ENCODE assay signal across 11 mouse cellular contexts in the genomic region with DNA sequence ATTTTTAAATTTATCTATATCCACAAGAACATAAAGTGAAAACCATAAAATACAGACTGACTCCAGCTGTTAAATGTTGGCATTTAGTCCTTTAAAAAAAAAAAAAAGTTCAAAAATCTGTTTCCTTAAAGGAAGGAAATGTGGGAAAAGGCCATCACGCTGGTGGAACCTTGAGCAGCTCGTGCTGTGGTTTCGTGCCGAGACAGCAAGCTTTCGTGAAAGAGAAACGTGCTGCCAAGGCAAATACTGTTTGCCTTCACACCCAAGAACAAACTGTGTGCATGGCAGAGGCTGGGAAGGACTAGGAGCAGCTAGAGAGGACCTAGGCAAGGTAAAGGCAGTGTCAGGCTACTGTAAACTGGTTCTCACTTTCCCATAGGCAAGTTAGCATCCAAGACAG.
DNase-seq lines count a peak whose midpoint lies in the region; TF ChIP-seq lines count a peak whose summit lies in the region.
"Had no signal": no experiment of that assay in that cellular context is flagged by ENCODE, and none has a peak within 500 bp of the region (broad histone marks: within the 10 kb centered on the region; RNA-seq: fewer than 3 reads in every experiment).

No protein-coding gene starts in this region.

- H3K27ac ChIP-seq in kidney, adult 2 months (ENCODE audit: insufficient read depth, low read depth, low read length), result no peak overlapping the region
- H3K27ac ChIP-seq in layer of hippocampus, adult 2 months, result no peak overlapping the region
- no peak overlapping the region for H3K27ac ChIP-seq in left cerebral cortex, adult 2 months

- no peaks in the 10 kb centered on the region for H3K4me1 ChIP-seq in kidney, adult 2 months (ENCODE audit: control insufficient read depth, insufficient read depth, low read length)

- DNase-seq in kidney, adult 2 months, result peak; percentile 33
- DNase-seq in kidney, adult 11 months, result no peak
- DNase-seq in urinary bladder, postnatal 14 days (ENCODE audit: low spot score), result peak; percentile 16
- DNase-seq in urinary bladder, postnatal 36 days (ENCODE audit: low spot score in 2 of 2), result no peak
- DNase-seq in kidney, postnatal 36 days, result peak; percentile 25 to 32
- no peak for DNase-seq in embryo, embryonic 10 days (ENCODE audit: low spot score)
- DNase-seq in layer of hippocampus, adult 2 months (ENCODE audit: low spot score in 2 of 2), result no peak
- DNase-seq in left cerebral cortex, adult 2 months (ENCODE audit: extremely low spot score in 1 of 2, low spot score in 2 of 2), result no peak
- DNase-seq: adrenal gland, adult 8-10 months; gastrocnemius, postnatal 14 days; thymus, adult 2 months had no signal

- no peak for TF ChIP-seq CTCF in kidney, adult 2 months (conservative IDR thresholded peaks at IDR 0.05; ENCODE audit: insufficient read depth, insufficient read length, low read depth, low read length)
- no peak for TF ChIP-seq CTCF in layer of hippocampus, adult 2 months (conservative IDR thresholded peaks at IDR 0.05)
- no peak for TF ChIP-seq CTCF in left cerebral cortex, adult 2 months (IDR thresholded peaks at IDR 0.05)

- intact Hi-C loops in left cerebral cortex, adult 2 months (cut with DNase I), result loop anchor here (5.0 kb wide), 1 partner anchor 185 kb away; a partner anchor contains a TSS

- no peaks in the 10 kb centered on the region for H3K27me3 ChIP-seq in kidney, adult 2 months (replicated peaks; ENCODE audit: control insufficient read depth, insufficient read depth, low read length)

- 59% methylated on average over 6 of the region's 6 CpGs for WGBS in kidney, adult 2 months

- TF ChIP-seq POLR2A in kidney, adult 2 months (IDR thresholded peaks at IDR 0.05; ENCODE audit: low read depth, low read length), result no peak

- H3K4me3 ChIP-seq in kidney, adult 2 months (ENCODE audit: insufficient read depth, low read depth, low read length), result no peak overlapping the region
- H3K4me3 ChIP-seq in layer of hippocampus, adult 2 months, result no peak overlapping the region
- no peak overlapping the region for H3K4me3 ChIP-seq in left cerebral cortex, adult 2 months

- H3K36me3 ChIP-seq in kidney, adult 2 months (ENCODE audit: control insufficient read depth, insufficient read depth, low read length), result no peaks in the 10 kb centered on the region

Comparison
In these comparisons a context has a peak if more than half of its experiments do, and no peak if none do; other contexts are left out.
1. DNase-seq: peak in kidney, adult 2 months (single experiment), urinary bladder, postnatal 14 days (single experiment) and kidney, postnatal 36 days (2 of 2); none in kidney, adult 11 months (single experiment), urinary bladder, postnatal 36 days (0 of 2), embryo, embryonic 10 days (single experiment), layer of hippocampus, adult 2 months (0 of 2) and left cerebral cortex, adult 2 months (0 of 2).